Comparison of ENCODE assay signal across 27 mouse cellular contexts in the genomic region with DNA sequence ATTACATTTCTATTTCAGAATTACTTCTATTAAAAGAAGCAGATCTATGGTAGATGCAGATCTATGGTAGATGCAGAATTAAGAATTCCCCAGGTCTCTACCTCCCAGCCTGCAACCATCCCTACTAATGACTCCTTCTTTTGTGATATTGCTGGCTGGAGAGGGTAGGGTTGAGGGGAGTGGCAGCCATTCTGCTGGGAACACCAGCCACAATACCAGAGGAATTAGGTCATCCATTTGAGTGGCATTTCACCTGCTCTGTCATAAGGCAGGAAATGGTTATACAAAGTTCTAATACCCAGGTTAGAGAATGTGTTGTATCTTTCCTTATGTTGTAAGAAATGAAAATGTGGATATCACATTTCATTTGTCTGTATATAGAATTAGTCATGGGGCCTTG. TPM values are rescaled to one million over a fixed set of nuclear protein-coding genes. Genes with fewer than 3 reads are reported as not detected.
"Had no signal": no experiment of that assay in that cellular context is flagged by ENCODE, and none has a peak within 500 bp of the region (broad histone marks: within the 10 kb centered on the region; RNA-seq: fewer than 3 reads in every experiment).

No protein-coding gene starts in this region.

- H3K9me3 ChIP-seq: heart, embryonic 10.5 days; heart, embryonic 12.5 days; hindbrain, embryonic 10.5 days; hindbrain, embryonic 12.5 days; kidney, embryonic 15.5 days; limb, embryonic 10.5 days; limb, embryonic 12.5 days had no signal

- H3K9ac ChIP-seq: heart, embryonic 12.5 days; hindbrain, embryonic 12.5 days; hindbrain, embryonic 14.5 days; kidney, embryonic 15.5 days; limb, embryonic 12.5 days had no signal

- H3K36me3 ChIP-seq: heart, embryonic 10.5 days; heart, embryonic 12.5 days; hindbrain, embryonic 10.5 days; hindbrain, embryonic 12.5 days; kidney, embryonic 15.5 days; limb, embryonic 10.5 days; limb, embryonic 12.5 days had no signal

- DNase-seq: gastrocnemius, adult 2 months; gastrocnemius, postnatal 10 days; gastrocnemius, postnatal 25 days; heart, adult 18-20 months; heart, postnatal 10 days; heart, postnatal 4 days; kidney, adult 11 months; kidney, adult 2 months; kidney, adult 9 months; kidney, postnatal 14 days; kidney, postnatal 36 days; layer of hippocampus, adult 9-11 months; liver had no signal

- H3K4me3 ChIP-seq: gastrocnemius, adult 2 months; heart, embryonic 10.5 days; heart, embryonic 12.5 days; hindbrain, embryonic 10.5 days; hindbrain, embryonic 12.5 days; kidney, embryonic 15.5 days; left cerebral cortex, adult 2 months; limb, embryonic 10.5 days; limb, embryonic 12.5 days had no signal

- H3K27ac ChIP-seq: gastrocnemius, adult 2 months; heart, embryonic 10.5 days; hindbrain, embryonic 10.5 days; hindbrain, embryonic 12.5 days; hindbrain, embryonic 14.5 days; kidney, embryonic 15.5 days; kidney, postnatal 0 days; left cerebral cortex, adult 2 months; limb, embryonic 10.5 days; limb, embryonic 12.5 days had no signal

- ATAC-seq: hindbrain, embryonic 16.5 days; inflammation-experienced regulatory T-cells, adult 6 months had no signal

- H3K4me1 ChIP-seq: heart, embryonic 10.5 days; hindbrain, embryonic 10.5 days; hindbrain, embryonic 12.5 days; limb, embryonic 12.5 days had no signal

- H3K27me3 ChIP-seq: hindbrain, embryonic 12.5 days; kidney, embryonic 15.5 days; limb, embryonic 12.5 days had no signal

- H3K4me2 ChIP-seq: heart, embryonic 12.5 days; hindbrain, embryonic 12.5 days; hindbrain, embryonic 14.5 days; kidney, embryonic 15.5 days; limb, embryonic 12.5 days; liver, embryonic 11.5 days had no signal

RNA-seq across cellular contexts. Expression of a gene that starts 9.1 kb away (rescaled TPM):
- polyA plus RNA-seq: hindbrain, embryonic 12.5 days; hindbrain, embryonic 14.5 days had no signal

RNA-seq across cellular contexts. Expression of a gene that starts 48.4 kb away (rescaled TPM):
- polyA plus RNA-seq: inflammation-experienced regulatory T-cells, adult 6 months had no signal

RNA-seq across cellular contexts. Expression of a gene that starts 50.2 kb away (rescaled TPM):
- polyA plus RNA-seq: heart, embryonic 14.5 days; inflammation-experienced regulatory T-cells, adult 6 months had no signal
